Mouse (Mus musculus): Measurements from ENCODE around the gene Ryk. TPM values are rescaled to one million over a fixed set of nuclear protein-coding genes. Genes with fewer than 3 reads are reported as not detected.

Gene Ryk
- 4.4 TPM for polyA plus RNA-seq (2017; shearing (Covaris generic))

GRCm38 (mm10) chr9:102834742-102835591 lies at the start of gene Ryk:
TSS of gene Ryk (plus strand) at chr9:102834917.

Other genes starting within 250 kb of the Ryk start
- gene Anapc13, start 208.6 kb upstream of the Ryk start, polyA plus RNA-seq (2017; shearing (Covaris generic)): 89.2 TPM
- gene Cep63, start 208.4 kb upstream of the Ryk start, polyA plus RNA-seq (2017; shearing (Covaris generic)): 59.6 TPM
- gene Amotl2, start 118.2 kb upstream of the Ryk start, polyA plus RNA-seq (2017; shearing (Covaris generic)): 0.16 TPM
- gene Slco2a1, start 153.8 kb downstream of the Ryk start, polyA plus RNA-seq (2017; shearing (Covaris generic)): 0.16 TPM